Mouse (Mus musculus): Measurements from ENCODE around the gene Arhgap35. TPM values are rescaled to one million over a fixed set of nuclear protein-coding genes. Genes with fewer than 3 reads are reported as not detected.

Arhgap35 gene
- polyA plus RNA-seq, 2 experiments from 2014 or later: 2.7 to 3.1 TPM

- no peak for ATAC-seq
Observed at GRCm38 (mm10) chr7:16604141-16604540, 10.7 kb downstream of the Arhgap35 start.

- ATAC-seq: no peak
Observed at GRCm38 (mm10) chr7:16601683-16602102, 13.1 kb downstream of the Arhgap35 start.

GRCm38 (mm10) chr7:16599006-16599405 is 15.8 kb downstream of the Arhgap35 start:
- ATAC-seq: no peak

GRCm38 (mm10) chr7:16591292-16591691 is 23.5 kb downstream of the Arhgap35 start:
- no peak for ATAC-seq

GRCm38 (mm10) chr7:16587649-16588048 is 27.1 kb downstream of the Arhgap35 start:
- no peak for ATAC-seq

GRCm38 (mm10) chr7:16584384-16584783 is 30.4 kb downstream of the Arhgap35 start:
- no peak for ATAC-seq

GRCm38 (mm10) chr7:16583775-16584174 is 31.0 kb downstream of the Arhgap35 start:
- no peak for ATAC-seq

GRCm38 (mm10) chr7:16582299-16582698 is 32.5 kb downstream of the Arhgap35 start:
- no peak for ATAC-seq

- no peak for ATAC-seq
Observed at GRCm38 (mm10) chr7:16581276-16582100, 33.3 kb downstream of the Arhgap35 start.

GRCm38 (mm10) chr7:16576719-16577118 is 38.1 kb downstream of the Arhgap35 start:
- ATAC-seq: no peak

GRCm38 (mm10) chr7:16571191-16571590 is 43.6 kb downstream of the Arhgap35 start:
- ATAC-seq: no peak

GRCm38 (mm10) chr7:16570737-16571136 is 44.1 kb downstream of the Arhgap35 start:
- ATAC-seq: no peak

GRCm38 (mm10) chr7:16564491-16564890 is 50.3 kb downstream of the Arhgap35 start:
- no peak for ATAC-seq

- ATAC-seq: no peak
Observed at GRCm38 (mm10) chr7:16557783-16558538, 56.8 kb downstream of the Arhgap35 start.

GRCm38 (mm10) chr7:16557251-16557650 is 57.5 kb downstream of the Arhgap35 start:
- no peak for ATAC-seq

GRCm38 (mm10) chr7:16554215-16554614 is 60.6 kb downstream of the Arhgap35 start:
- no peak for ATAC-seq

GRCm38 (mm10) chr7:16551581-16551980 is 63.2 kb downstream of the Arhgap35 start:
- ATAC-seq: no peak

GRCm38 (mm10) chr7:16549299-16549698 is 65.5 kb downstream of the Arhgap35 start:
- no peak for ATAC-seq

- ATAC-seq: no peak
Observed at GRCm38 (mm10) chr7:16544770-16545169, 70.0 kb downstream of the Arhgap35 start.

GRCm38 (mm10) chr7:16537220-16537903 is 77.4 kb downstream of the Arhgap35 start:
- ATAC-seq: no peak

- no peak for ATAC-seq
Observed at GRCm38 (mm10) chr7:16525995-16526394, 88.8 kb downstream of the Arhgap35 start.

GRCm38 (mm10) chr7:16525448-16525847 is 89.3 kb downstream of the Arhgap35 start:
- ATAC-seq: no peak

GRCm38 (mm10) chr7:16524308-16524707 is 90.5 kb downstream of the Arhgap35 start:
- ATAC-seq: no peak

Measured in CD4-positive, CD25-positive, alpha-beta regulatory T cell, adult 4 months (primary cell).